Mouse (Mus musculus): ENCODE data around the gene Efna5. TPM values are rescaled to one million over a fixed set of nuclear protein-coding genes. Genes with fewer than 3 reads are reported as not detected.

The Efna5 gene
- polyA plus RNA-seq, 1 experiment: 1.9 TPM

DNA sequence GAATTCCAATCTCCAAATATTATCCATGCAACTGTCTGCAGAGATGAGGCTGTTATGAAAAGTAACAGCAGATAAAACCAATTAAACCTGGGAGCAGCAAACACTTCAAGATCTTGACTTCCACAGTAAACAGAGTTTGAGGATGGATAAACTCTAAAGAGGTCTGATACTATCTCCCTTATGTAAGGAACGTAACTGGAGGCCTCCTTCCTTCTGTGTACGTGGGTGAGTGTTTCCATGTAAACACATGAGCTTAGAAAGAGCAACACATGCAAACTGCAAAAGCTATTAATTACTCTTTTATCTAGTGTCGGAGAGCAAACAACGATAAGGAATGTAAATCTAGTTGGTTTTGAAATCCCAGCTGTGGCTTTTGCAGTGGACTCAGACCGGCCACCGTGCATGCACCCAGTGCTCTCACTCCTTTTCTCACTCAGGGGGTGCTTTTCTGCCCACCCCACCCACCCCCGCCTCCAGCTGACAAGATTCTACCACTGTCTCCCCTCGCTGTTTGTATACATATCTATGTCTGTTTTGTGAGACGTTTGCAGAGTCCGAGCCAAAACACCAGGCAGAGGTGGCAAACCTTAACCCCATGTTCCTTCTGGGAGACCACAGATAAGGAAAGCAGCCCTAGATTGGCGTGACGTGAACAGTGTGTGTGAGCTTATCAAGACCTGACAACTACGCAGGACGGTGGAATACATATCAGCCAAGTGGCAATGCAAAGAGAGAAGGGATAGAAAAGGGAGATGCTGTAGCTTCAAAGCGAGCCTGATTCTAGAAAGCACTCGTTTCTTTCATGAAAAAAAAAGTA, 132.1 kb downstream of the Efna5 start:
- DNase-seq: no peak
- H3K4me1 ChIP-seq (replicated peaks; ENCODE audit: control insufficient read depth, insufficient read depth, low read length): no peaks in the 10 kb centered on the region
- no peak overlapping the region for H3K27ac ChIP-seq (ENCODE audit: control insufficient read depth, insufficient read depth, low read length)
- H3K4me3 ChIP-seq (ENCODE audit: control insufficient read depth, insufficient read depth, low read length): no peak overlapping the region
- TF ChIP-seq POLR2A (IDR thresholded peaks at IDR 0.05; ENCODE audit: control insufficient read depth, extremely low read depth, insufficient read depth, low read length, poor library complexity) (no peak), CTCF (IDR thresholded peaks at IDR 0.05; ENCODE audit: borderline replicate concordance, control insufficient read depth, extremely low read depth, insufficient read depth, low read length, poor library complexity) (no peak)
- H3K36me3 ChIP-seq (ENCODE audit: control insufficient read depth, insufficient read depth, low read length): no peaks in the 10 kb centered on the region
- 88% methylated on average over 16 of the region's 16 CpGs for WGBS
- no peaks in the 10 kb centered on the region for H3K27me3 ChIP-seq (ENCODE audit: control insufficient read depth, insufficient read depth, low read length)

- TF ChIP-seq CTCF (IDR thresholded peaks at IDR 0.05; ENCODE audit: borderline replicate concordance, control insufficient read depth, extremely low read depth, insufficient read depth, low read length, poor library complexity) (no peak), POLR2A (IDR thresholded peaks at IDR 0.05; ENCODE audit: control insufficient read depth, extremely low read depth, insufficient read depth, low read length, poor library complexity) (no peak)
- no peak for DNase-seq
- Histone ChIP-seq H3K27me3 (ENCODE audit: control insufficient read depth, insufficient read depth, low read length) (no peaks in the 10 kb centered on the region), H3K4me3 (ENCODE audit: control insufficient read depth, insufficient read depth, low read length) (no peak overlapping the region), H3K4me1 (replicated peaks; ENCODE audit: control insufficient read depth, insufficient read depth, low read length) (no peaks in the 10 kb centered on the region), H3K36me3 (ENCODE audit: control insufficient read depth, insufficient read depth, low read length) (no peaks in the 10 kb centered on the region), H3K27ac (ENCODE audit: control insufficient read depth, insufficient read depth, low read length) (no peak overlapping the region)
- WGBS: 90% methylated on average over 8 of the region's 8 CpGs
These were observed 133.7 kb downstream of the Efna5 start for GRCm38 (mm10) chr17:62747381-62747780.

- Histone ChIP-seq H3K27me3 (ENCODE audit: control insufficient read depth, insufficient read depth, low read length) (no peaks in the 10 kb centered on the region), H3K27ac (ENCODE audit: control insufficient read depth, insufficient read depth, low read length) (no peak overlapping the region), H3K4me1 (replicated peaks; ENCODE audit: control insufficient read depth, insufficient read depth, low read length) (no peaks in the 10 kb centered on the region), H3K4me3 (ENCODE audit: control insufficient read depth, insufficient read depth, low read length) (no peak overlapping the region), H3K36me3 (ENCODE audit: control insufficient read depth, insufficient read depth, low read length) (no peaks in the 10 kb centered on the region)
- no peak for DNase-seq
- TF ChIP-seq POLR2A (IDR thresholded peaks at IDR 0.05; ENCODE audit: control insufficient read depth, extremely low read depth, insufficient read depth, low read length, poor library complexity): no peak
- TF ChIP-seq CTCF (IDR thresholded peaks at IDR 0.05; ENCODE audit: borderline replicate concordance, control insufficient read depth, extremely low read depth, insufficient read depth, low read length, poor library complexity): no peak
- 94% methylated on average over 9 of the region's 9 CpGs for WGBS
These were observed 134.3 kb downstream of the Efna5 start for GRCm38 (mm10) chr17:62746827-62747226.

GRCm38 (mm10) chr17:62745286-62745685, 135.8 kb downstream of the Efna5 start:
- no peaks in the 10 kb centered on the region for H3K4me1 ChIP-seq (replicated peaks; ENCODE audit: control insufficient read depth, insufficient read depth, low read length)
- H3K4me3 ChIP-seq (ENCODE audit: control insufficient read depth, insufficient read depth, low read length): no peak overlapping the region
- DNase-seq: no peak
- H3K36me3 ChIP-seq (ENCODE audit: control insufficient read depth, insufficient read depth, low read length): no peaks in the 10 kb centered on the region
- no peak for TF ChIP-seq POLR2A (IDR thresholded peaks at IDR 0.05; ENCODE audit: control insufficient read depth, extremely low read depth, insufficient read depth, low read length, poor library complexity)
- no peak for TF ChIP-seq CTCF (IDR thresholded peaks at IDR 0.05; ENCODE audit: borderline replicate concordance, control insufficient read depth, extremely low read depth, insufficient read depth, low read length, poor library complexity)
- H3K27ac ChIP-seq (ENCODE audit: control insufficient read depth, insufficient read depth, low read length): no peak overlapping the region
- 97% methylated on average over 4 of the region's 4 CpGs for WGBS
- H3K27me3 ChIP-seq (ENCODE audit: control insufficient read depth, insufficient read depth, low read length): no peaks in the 10 kb centered on the region

GRCm38 (mm10) chr17:62744239-62744638, 136.9 kb downstream of the Efna5 start:
- TF ChIP-seq CTCF (IDR thresholded peaks at IDR 0.05; ENCODE audit: borderline replicate concordance, control insufficient read depth, extremely low read depth, insufficient read depth, low read length, poor library complexity) (no peak), POLR2A (IDR thresholded peaks at IDR 0.05; ENCODE audit: control insufficient read depth, extremely low read depth, insufficient read depth, low read length, poor library complexity) (no peak)
- Histone ChIP-seq H3K36me3 (ENCODE audit: control insufficient read depth, insufficient read depth, low read length) (no peaks in the 10 kb centered on the region), H3K27me3 (ENCODE audit: control insufficient read depth, insufficient read depth, low read length) (no peaks in the 10 kb centered on the region), H3K27ac (ENCODE audit: control insufficient read depth, insufficient read depth, low read length) (no peak overlapping the region), H3K4me1 (replicated peaks; ENCODE audit: control insufficient read depth, insufficient read depth, low read length) (no peaks in the 10 kb centered on the region), H3K4me3 (ENCODE audit: control insufficient read depth, insufficient read depth, low read length) (no peak overlapping the region)
- no peak for DNase-seq
- 95% methylated on average over 6 of the region's 6 CpGs for WGBS

- no peak overlapping the region for H3K27ac ChIP-seq (ENCODE audit: control insufficient read depth, insufficient read depth, low read length)
- TF ChIP-seq CTCF (IDR thresholded peaks at IDR 0.05; ENCODE audit: borderline replicate concordance, control insufficient read depth, extremely low read depth, insufficient read depth, low read length, poor library complexity) (no peak), POLR2A (IDR thresholded peaks at IDR 0.05; ENCODE audit: control insufficient read depth, extremely low read depth, insufficient read depth, low read length, poor library complexity) (no peak)
- 32% methylated on average over 5 of the region's 5 CpGs for WGBS
- no peaks in the 10 kb centered on the region for H3K36me3 ChIP-seq (ENCODE audit: control insufficient read depth, insufficient read depth, low read length)
- no peaks in the 10 kb centered on the region for H3K27me3 ChIP-seq (ENCODE audit: control insufficient read depth, insufficient read depth, low read length)
- H3K4me3 ChIP-seq (ENCODE audit: control insufficient read depth, insufficient read depth, low read length): no peak overlapping the region
- DNase-seq: no peak
- no peaks in the 10 kb centered on the region for H3K4me1 ChIP-seq (replicated peaks; ENCODE audit: control insufficient read depth, insufficient read depth, low read length)
These were observed 139.4 kb downstream of the Efna5 start for GRCm38 (mm10) chr17:62741702-62742101.
